Mouse (Mus musculus) kidney, postnatal 0 days (tissue): ENCODE results near the gene Tmem125. TPM values are rescaled to one million over a fixed set of nuclear protein-coding genes. Genes with fewer than 3 reads are reported as not detected.
"Not testable (repeated sequence)": the region's sequence is repeated elsewhere in the genome, so short reads cannot be mapped to it uniquely, and the experiment has no call there.

Source experiments
- ATAC-seq: fragments of 200-750 bp; cut with Nextera tagmentation; replicated peaks from 2 replicates; pipeline ENCODE4 v1.8.0; 2017; ENCODE audit warnings: low read depth, moderate number of reproducible peaks, moderate TSS enrichment, moderate library complexity; ENCODE audit not compliant: low FRiP score
- DNase-seq: peaks from one replicate; pipeline ENCODE4 v3.0.0-alpha.2; 2016; ENCODE audit warnings: low spot score
- H3K27ac ChIP-seq: fragments of 300-500 bp; sonication (generic); 2 replicates; pipeline ENCODE4 v1.5.1; 2014; ENCODE audit warnings: mild to moderate bottlenecking
- H3K27me3 ChIP-seq: fragments of 300-500 bp; sonication (generic); 2 replicates; pipeline ENCODE4 v1.6.1; 2014; ENCODE audit warnings: low read length, mixed read lengths; ENCODE audit not compliant: insufficient read depth
- H3K36me3 ChIP-seq: fragments of 300-500 bp; sonication (generic); 2 replicates; pipeline ENCODE4 v1.6.1; 2014; ENCODE audit warnings: low read length, mixed read lengths; ENCODE audit not compliant: insufficient read depth
- H3K4me1 ChIP-seq: fragments of 300-500 bp; sonication (generic); replicated peaks from 2 replicates; pipeline ENCODE4 v1.6.1; 2014; ENCODE audit warnings: antibody characterized with exemption, low read length, mixed read lengths; ENCODE audit not compliant: insufficient read depth
- H3K4me2 ChIP-seq: fragments of 300-500 bp; sonication (generic); 2 replicates; pipeline ENCODE4 v1.6.1; 2014; ENCODE audit warnings: mild to moderate bottlenecking, low read length, moderate library complexity, mixed read lengths
- H3K4me3 ChIP-seq: fragments of 300-500 bp; sonication (generic); replicated peaks from 2 replicates; pipeline ENCODE4 v1.5.1; 2014; ENCODE audit warnings: low read depth, low read length
- H3K9ac ChIP-seq: fragments of 300-500 bp; sonication (generic); 2 replicates; pipeline ENCODE4 v1.6.1; 2014; ENCODE audit warnings: low read depth, low read length
- H3K9me3 ChIP-seq: fragments of 300-500 bp; sonication (generic); replicated peaks from 2 replicates; pipeline ENCODE4 v1.6.1; 2016; ENCODE audit warnings: low read length, inconsistent platforms, mixed read lengths
- CTCF ChIP-seq: IDR thresholded peaks from 2 replicates; pipeline ENCODE4 v1.5.1; 2016; ENCODE audit warnings: antibody characterized with exemption, low read depth, mild to moderate bottlenecking, moderate library complexity
- WGBS: fragments of 180-500 bp; shearing (Covaris S2); extraction: QIAGEN DNeasy Blood & Tissue Kit; methylation state at CpG from one replicate; pipeline ENCODE4 v1.1.7; 2014; 5-methylcytosine and 5-hydroxymethylcytosine counted together
- polyA plus RNA-seq: library from polyadenylated mRNA; unstranded; fragments of >200 nt; fragmentation: Nextera tagmentation; extraction: Ambion mirVana; gene quantifications from 2 replicates; pipeline ENCODE4 v1.2.1, GENCODE M21; 2015

Gene Tmem125
- polyA plus RNA-seq, 1 experiment from 2014 or later, result 11.3 TPM

DNA sequence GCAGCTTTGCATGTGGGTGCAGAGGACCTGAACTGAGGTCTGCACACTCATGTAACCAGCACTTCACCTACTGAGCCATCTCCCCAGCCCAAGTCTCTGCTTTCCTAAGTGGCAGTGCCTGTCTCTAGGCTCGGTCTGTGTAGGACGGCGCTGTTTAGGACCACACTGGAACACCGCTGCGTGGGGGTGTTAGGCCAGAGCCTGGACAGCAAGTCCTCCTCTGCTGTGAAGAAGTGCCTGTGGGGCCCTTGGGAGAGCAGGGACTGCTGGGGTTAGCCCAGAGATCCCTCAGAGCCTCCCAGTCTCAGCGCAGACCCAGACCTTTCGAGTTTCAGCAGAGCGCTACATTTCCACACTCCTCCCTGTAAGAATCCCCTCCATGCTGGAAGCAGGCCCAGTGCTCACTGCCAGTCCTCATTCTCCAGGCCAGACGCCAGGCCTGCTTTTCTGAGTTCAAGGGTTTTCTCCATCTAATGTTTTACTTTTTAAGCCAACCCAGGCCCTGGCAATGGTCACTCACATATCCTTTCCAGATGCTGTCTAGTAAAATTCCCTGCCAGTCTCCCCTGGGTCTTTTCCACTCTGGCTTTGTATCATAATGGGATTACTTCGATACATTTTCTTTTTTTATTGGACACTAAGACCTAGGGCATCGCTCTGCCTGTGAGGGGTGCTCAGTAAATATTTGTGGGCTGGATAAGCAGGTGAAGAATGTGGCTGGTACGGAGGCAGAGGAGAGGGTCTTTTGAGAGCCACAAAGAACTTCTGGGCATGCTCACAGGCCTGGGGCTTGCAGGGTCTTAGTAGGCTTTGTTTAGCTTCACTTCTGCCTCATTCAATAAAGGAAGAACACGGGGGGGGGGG lies 20.4 kb upstream of the Tmem125 start:
- H3K4me2 ChIP-seq, result no peak overlapping the region
- no peaks in the 10 kb centered on the region for H3K36me3 ChIP-seq
- ATAC-seq (no peak), DNase-seq (no peak)
- H3K27me3 ChIP-seq, result no peaks in the 10 kb centered on the region
- TF ChIP-seq CTCF, result no peak
- H3K4me3 ChIP-seq, result no peak overlapping the region
- no peak overlapping the region for H3K27ac ChIP-seq
- H3K4me1 ChIP-seq, result no peaks in the 10 kb centered on the region
- 0 out of 2 replicates have a peak overlapping the region, but pooled peaks have one; percentile 8 for H3K9ac ChIP-seq
- H3K9me3 ChIP-seq, result no peaks in the 10 kb centered on the region
- WGBS, result 74% methylated on average over 13 of the region's 13 CpGs

DNA sequence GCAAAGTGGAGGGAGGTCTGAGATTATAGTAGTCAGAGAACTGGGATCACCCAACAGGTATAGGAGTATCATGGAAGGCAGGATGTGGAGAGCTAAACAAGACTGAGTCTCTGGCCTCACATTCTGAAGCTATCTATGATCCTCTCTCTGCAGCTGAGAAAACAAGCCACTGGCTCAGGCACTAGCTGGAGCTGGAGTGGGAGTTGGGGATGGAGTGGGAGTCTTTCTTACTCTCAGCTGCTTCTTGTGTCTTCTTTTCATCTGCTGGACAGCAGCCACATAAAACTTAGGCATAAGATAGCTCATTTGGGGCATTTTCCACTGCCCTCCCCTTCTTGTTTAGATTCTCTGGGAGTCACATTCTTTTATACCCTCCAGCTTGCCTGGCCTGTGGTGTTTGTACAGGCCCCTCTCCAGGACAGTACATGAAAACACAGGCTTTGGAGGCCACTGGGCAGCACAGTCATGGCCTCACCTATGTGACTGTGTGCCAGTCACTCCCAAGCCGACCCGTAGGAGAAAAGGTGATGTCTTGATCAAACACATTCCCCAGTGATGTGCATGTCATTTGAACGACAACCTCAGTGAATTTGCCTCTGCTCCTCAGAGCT lies 9.3 kb upstream of the Tmem125 start:
- 0 out of 2 replicates have a peak overlapping the region, but pooled peaks have one; percentile 6 for H3K27ac ChIP-seq
- DNase-seq, result peak; percentile 86
- peak; percentile 72 for ATAC-seq
- no peaks in the 10 kb centered on the region for H3K36me3 ChIP-seq
- no peak overlapping the region for H3K4me2 ChIP-seq
- no peak overlapping the region for H3K9ac ChIP-seq
- H3K27me3 ChIP-seq, result no peaks in the 10 kb centered on the region
- no peak overlapping the region for H3K4me3 ChIP-seq
- H3K9me3 ChIP-seq, result no peaks in the 10 kb centered on the region
- WGBS, result 23% methylated on average over 3 of the region's 3 CpGs
- TF ChIP-seq CTCF, result no peak
- H3K4me1 ChIP-seq, result no peaks in the 10 kb centered on the region

DNA sequence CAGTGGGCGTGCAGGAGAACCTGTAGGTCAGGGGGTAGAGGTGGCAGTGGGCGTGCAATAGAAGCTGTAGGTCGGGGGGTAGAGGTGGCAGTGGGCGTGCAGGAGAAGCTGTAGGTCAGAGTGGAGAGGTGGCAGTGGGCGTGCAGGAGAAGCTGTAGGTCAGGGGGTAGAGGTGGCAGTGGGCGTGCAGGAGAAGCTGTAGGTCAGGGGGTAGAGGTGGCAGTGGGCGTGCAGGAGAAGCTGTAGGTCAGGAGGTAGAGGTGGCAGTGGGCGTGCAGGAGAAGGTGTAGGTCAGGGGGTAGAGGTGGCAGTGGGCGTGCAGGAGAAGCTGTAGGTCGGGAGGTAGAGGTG lies 4.3 kb upstream of the Tmem125 start:
- WGBS, result 86% methylated on average over 10 of the region's 10 CpGs
- ATAC-seq, result not testable (repeated sequence)

DNA sequence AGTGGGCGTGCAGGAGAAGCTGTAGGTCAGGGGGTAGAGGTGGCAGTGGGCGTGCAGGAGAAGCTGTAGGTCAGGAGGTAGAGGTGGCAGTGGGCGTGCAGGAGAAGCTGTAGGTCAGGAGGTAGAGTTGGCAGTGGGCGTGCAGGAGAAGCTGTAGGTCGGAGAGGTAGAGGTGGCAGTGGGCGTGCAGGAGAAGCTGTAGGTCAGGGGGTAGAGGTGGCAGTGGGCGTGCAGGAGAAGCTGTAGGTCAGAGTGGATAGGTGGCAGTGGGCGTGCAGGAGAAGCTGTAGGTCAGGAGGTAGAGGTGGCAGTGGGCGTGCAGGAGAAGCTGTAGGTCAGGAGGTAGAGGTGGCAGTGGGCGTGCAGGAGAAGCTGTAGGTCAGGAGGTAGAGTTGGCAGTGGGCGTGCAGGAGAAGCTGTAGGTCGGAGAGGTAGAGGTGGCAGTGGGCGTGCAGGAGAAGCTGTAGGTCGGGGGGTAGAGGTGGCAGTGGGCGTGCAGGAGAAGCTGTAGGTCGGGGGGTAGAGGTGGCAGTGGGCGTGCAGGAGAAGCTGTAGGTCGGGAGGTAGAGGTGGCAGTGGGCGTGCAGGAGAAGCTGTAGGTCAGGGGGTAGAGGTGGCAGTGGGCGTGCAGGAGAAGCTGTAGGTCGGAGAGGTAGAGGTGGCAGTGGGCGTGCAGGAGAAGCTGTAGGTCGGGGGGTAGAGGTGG lies 3.7 kb upstream of the Tmem125 start:
- not testable (repeated sequence) for H3K27ac ChIP-seq, ATAC-seq, H3K36me3 ChIP-seq, H3K27me3 ChIP-seq, H3K9ac ChIP-seq, H3K4me1 ChIP-seq, H3K9me3 ChIP-seq, DNase-seq, H3K4me2 ChIP-seq, H3K4me3 ChIP-seq
- 89% methylated on average over 22 of the region's 23 CpGs for WGBS

More for the DNA sequence above, 4.3 kb upstream of the Tmem125 start:
- H3K27me3 ChIP-seq, H3K9ac ChIP-seq, H3K4me2 ChIP-seq, H3K9me3 ChIP-seq, H3K4me1 ChIP-seq, H3K36me3 ChIP-seq, H3K4me3 ChIP-seq, H3K27ac ChIP-seq: not testable (repeated sequence)
- peak; percentile 88 for DNase-seq

DNA sequence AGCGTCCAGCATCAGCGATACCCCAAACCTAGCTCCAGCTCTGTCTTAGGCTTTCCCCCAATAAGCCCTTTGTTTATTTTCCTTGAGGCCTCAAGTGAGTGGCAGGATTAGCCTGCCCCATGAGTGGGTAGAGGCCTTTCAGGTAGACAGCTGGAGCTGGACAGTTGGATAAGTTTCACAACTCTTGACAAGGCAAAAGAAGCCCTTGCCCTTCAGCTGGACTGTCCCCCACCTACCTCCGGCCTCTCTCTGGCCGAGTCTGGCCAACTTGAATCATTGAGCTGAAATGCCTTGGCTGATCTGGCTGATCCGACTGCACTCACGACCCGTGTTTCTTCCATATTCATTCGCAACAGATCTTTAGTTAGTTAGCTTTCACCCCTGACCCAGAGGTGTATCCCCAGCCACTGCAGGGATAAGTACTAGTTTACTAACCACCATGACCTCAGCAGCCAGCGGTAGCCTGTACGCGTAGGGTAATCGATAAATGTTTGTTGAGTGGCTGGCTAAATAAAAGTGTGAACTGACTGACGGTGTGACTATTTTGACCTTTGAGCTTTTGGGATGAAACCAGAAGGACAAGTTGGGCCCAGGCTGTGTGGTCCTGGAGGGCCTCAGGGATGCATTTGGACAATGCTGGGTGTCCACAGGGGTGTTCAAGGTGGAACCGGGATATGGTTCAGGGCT lies 740 bp upstream of the Tmem125 start:
- Histone ChIP-seq H3K4me1 (no peaks in the 10 kb centered on the region; the same call in 1 of the 2 replicates), H3K4me3 (peak overlapping the region; percentile 26; the same call in 1 of the 2 replicates), H3K9ac (peak overlapping the region; percentile 28; the same call in 1 of the 2 replicates), H3K9me3 (no peaks in the 10 kb centered on the region), H3K36me3 (no peaks in the 10 kb centered on the region), H3K27ac (peak overlapping the region; percentile 84), H3K4me2 (peak overlapping the region; percentile 53), H3K27me3 (no peaks in the 10 kb centered on the region)
- ATAC-seq (no peak; the same call in 1 of the 2 replicates), DNase-seq (no peak)
- no peak for TF ChIP-seq CTCF
- 70% methylated on average over 14 of the region's 14 CpGs for WGBS

DNA sequence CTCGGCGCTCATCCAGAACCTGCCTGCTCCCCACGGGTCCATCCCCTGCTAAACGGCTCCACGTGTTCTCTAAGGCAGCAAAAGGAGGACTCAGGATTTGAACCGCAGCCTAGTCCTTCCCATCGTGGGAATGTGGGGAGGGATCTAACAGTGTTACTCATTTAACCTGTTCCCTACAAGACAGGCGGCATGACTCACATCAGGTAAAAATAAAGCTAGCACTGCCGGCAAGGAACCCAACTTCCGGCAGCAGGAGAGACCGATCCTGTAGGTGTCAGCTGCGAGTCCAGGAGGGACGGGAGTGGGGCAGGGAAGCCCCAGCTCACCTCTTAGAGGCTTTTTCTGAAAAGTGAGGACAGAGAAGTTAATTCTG lies 700 bp downstream of the Tmem125 start:
- peak; percentile 43 for DNase-seq
- Histone ChIP-seq H3K36me3 (no peaks in the 10 kb centered on the region), H3K4me1 (no peaks in the 10 kb centered on the region; the same call in 1 of the 2 replicates), H3K27ac (peak overlapping the region; percentile 84), H3K27me3 (no peaks in the 10 kb centered on the region), H3K4me3 (peak overlapping the region; percentile 26), H3K9me3 (no peaks in the 10 kb centered on the region), H3K4me2 (peak overlapping the region; percentile 53), H3K9ac (peak overlapping the region; percentile 28; the same call in 1 of the 2 replicates)
- no peak for TF ChIP-seq CTCF
- 16% methylated on average over 13 of the region's 13 CpGs for WGBS
- ATAC-seq, result peak; percentile 29
